Mouse (Mus musculus): ENCODE results near the gene Oosp2.

DNA sequence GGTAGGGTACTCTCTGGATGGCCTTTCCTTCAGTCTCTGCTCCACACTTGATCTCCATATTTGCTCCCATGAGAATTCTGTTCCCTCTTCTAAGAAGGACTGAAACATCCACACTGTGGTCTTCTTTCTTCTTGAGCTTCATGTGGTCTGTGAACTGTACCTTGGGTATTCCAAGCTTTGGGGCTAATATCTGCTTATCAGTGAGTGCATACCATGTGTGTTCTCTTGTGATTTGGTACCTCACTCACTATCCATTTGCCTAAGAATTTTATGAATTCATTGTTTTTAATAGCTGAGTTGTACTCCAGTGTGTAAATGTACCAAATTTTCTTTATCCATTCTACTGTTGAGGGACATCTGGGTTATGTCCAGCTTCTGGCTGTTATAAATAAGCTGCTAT is 1.2 kb upstream of the Oosp2 start:
- TF ChIP-seq CTCF (IDR thresholded peaks at IDR 0.05) (no peak), POLR2A (IDR thresholded peaks at IDR 0.05; ENCODE audit: insufficient read depth, low read depth, low read length) (no peak), EP300 (IDR thresholded peaks at IDR 0.05; ENCODE audit: insufficient read depth, low read depth, low read length) (no peak)
